Mouse (Mus musculus) gastrocnemius, postnatal 10 days (tissue): Measurements from ENCODE around the gene Tnfaip2. TPM values are rescaled to one million over a fixed set of nuclear protein-coding genes. Genes with fewer than 3 reads are reported as not detected.
A peak's percentile ranks its signal among the peaks of the same experiment; 100 is the strongest.

ENCODE experiments used
- DNase-seq: peaks from one replicate; pipeline ENCODE4 v3.0.0; 2021; ENCODE audit warnings: mixed read lengths
- total RNA-seq, 2 experiments: library from RNA; stranded (reverse); gene quantifications; 2 replicates each; pipeline ENCODE4 v1.2.3; 2021

Gene Tnfaip2
- total RNA-seq, 2 experiments from 2014 or later = 37.0 to 47.7 TPM

- DNase-seq = no peak
These were observed 3.1 kb downstream of the Tnfaip2 start for GRCm38 (mm10) chr12:111445161-111445889.

- DNase-seq = no peak
These were observed 3.8 kb downstream of the Tnfaip2 start for GRCm38 (mm10) chr12:111445890-111446613.

- DNase-seq = no peak
These were observed 4.5 kb downstream of the Tnfaip2 start for GRCm38 (mm10) chr12:111446745-111447144.

- no peak for DNase-seq
These were observed 5.1 kb downstream of the Tnfaip2 start for GRCm38 (mm10) chr12:111447350-111447749.

GRCm38 (mm10) chr12:111447898-111448760 lies 5.9 kb downstream of the Tnfaip2 start:
- peak; percentile 9 for DNase-seq

GRCm38 (mm10) chr12:111448931-111449705 lies 6.8 kb downstream of the Tnfaip2 start:
- DNase-seq = no peak

- no peak for DNase-seq
These were observed 8.1 kb downstream of the Tnfaip2 start for GRCm38 (mm10) chr12:111450359-111450758.

- DNase-seq = no peak
These were observed 9.3 kb downstream of the Tnfaip2 start for GRCm38 (mm10) chr12:111451561-111451960.

- no peak for DNase-seq
These were observed 11.8 kb downstream of the Tnfaip2 start for GRCm38 (mm10) chr12:111454021-111454420.

GRCm38 (mm10) chr12:111454543-111455280 lies 12.4 kb downstream of the Tnfaip2 start:
- no peak for DNase-seq

GRCm38 (mm10) chr12:111455311-111455846 lies 13.1 kb downstream of the Tnfaip2 start:
- no peak for DNase-seq

GRCm38 (mm10) chr12:111455860-111456259 lies 13.6 kb downstream of the Tnfaip2 start:
- DNase-seq = no peak

GRCm38 (mm10) chr12:111457742-111458141 lies 15.5 kb downstream of the Tnfaip2 start:
- no peak for DNase-seq

GRCm38 (mm10) chr12:111463570-111463969 lies 21.3 kb downstream of the Tnfaip2 start:
- no peak for DNase-seq

GRCm38 (mm10) chr12:111466369-111466768 lies 24.1 kb downstream of the Tnfaip2 start:
- DNase-seq = no peak

GRCm38 (mm10) chr12:111468206-111468605 lies 25.9 kb downstream of the Tnfaip2 start:
- DNase-seq = no peak

GRCm38 (mm10) chr12:111469507-111469906 lies 27.2 kb downstream of the Tnfaip2 start:
- DNase-seq = peak; percentile 77

GRCm38 (mm10) chr12:111471119-111471518 lies 28.9 kb downstream of the Tnfaip2 start:
- DNase-seq = no peak

- DNase-seq = no peak
These were observed 29.5 kb downstream of the Tnfaip2 start for GRCm38 (mm10) chr12:111471721-111472120.

- no peak for DNase-seq
These were observed 30.6 kb downstream of the Tnfaip2 start for GRCm38 (mm10) chr12:111472886-111473285.

- no peak for DNase-seq
These were observed 32.1 kb downstream of the Tnfaip2 start for GRCm38 (mm10) chr12:111474384-111474783.
